Mouse (Mus musculus): Measurements from ENCODE around the gene Ccdc102a.

DNA sequence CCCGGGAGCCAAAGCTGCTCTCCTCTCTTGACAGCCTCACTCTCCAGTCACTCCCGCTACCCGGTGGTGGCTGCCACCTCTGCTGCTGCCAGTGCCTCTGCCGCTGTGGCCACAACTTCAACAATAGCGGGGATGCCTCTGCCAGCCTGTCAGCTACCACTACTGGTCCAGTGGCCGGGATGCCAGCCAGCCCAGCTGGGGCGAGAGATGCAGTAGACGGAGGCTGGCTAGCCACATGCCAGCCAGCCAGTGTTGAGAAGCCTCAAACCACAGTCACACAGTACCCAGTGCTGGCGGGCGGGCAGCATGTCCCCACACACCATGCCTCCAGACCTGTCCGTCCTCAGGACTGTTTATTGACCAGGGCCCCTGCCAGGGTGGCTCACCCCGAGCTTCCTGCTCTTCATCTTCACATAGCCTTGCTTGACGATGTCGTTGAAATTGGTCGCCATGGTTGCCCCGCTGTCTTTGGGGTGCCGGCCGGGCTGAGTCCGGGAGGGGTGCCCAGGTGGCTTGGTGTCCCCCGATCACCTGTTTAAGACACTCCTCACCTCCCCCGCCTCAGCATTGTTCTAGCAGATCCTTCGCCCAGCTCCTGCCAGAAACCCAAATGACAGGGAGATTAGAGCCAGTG, 47.3 kb downstream of the Ccdc102a start:
- TF ChIP-seq ZNF384 (IDR thresholded peaks at IDR 0.05; ENCODE audit: low read depth, low read length) (no peak), HCFC1 (IDR thresholded peaks at IDR 0.05; ENCODE audit: borderline replicate concordance, insufficient read depth, low read length) (no peak), CHD2 (IDR thresholded peaks at IDR 0.05; ENCODE audit: low read depth, low read length) (no peak)

All from ES-E14 (cell line).